Mouse (Mus musculus) embryonic facial prominence, embryonic 12.5 days (tissue): ENCODE results near the gene C130050O18Rik. TPM values are rescaled to one million over a fixed set of nuclear protein-coding genes. Genes with fewer than 3 reads are reported as not detected.

Experiments used
- ATAC-seq: fragments of 200-750 bp; cut with Nextera tagmentation; 2 replicates; pipeline ENCODE4 v1.8.0; 2017; ENCODE audit not compliant: insufficient number of reproducible peaks, insufficient read depth, low FRiP score, low TSS enrichment
- H3K27ac ChIP-seq: fragments of 300-500 bp; sonication (generic); 2 replicates; pipeline ENCODE4 v1.5.1; 2016; ENCODE audit warnings: mild to moderate bottlenecking
- H3K27me3 ChIP-seq: fragments of 300-500 bp; sonication (generic); 2 replicates; pipeline ENCODE4 v1.6.1; 2016; ENCODE audit warnings: mild to moderate bottlenecking, moderate library complexity
- H3K36me3 ChIP-seq: fragments of 300-500 bp; sonication (generic); 2 replicates; pipeline ENCODE4 v1.6.1; 2016; ENCODE audit warnings: mild to moderate bottlenecking
- H3K4me1 ChIP-seq: fragments of 300-500 bp; sonication (generic); 2 replicates; pipeline ENCODE4 v1.6.1; 2016
- H3K4me2 ChIP-seq: fragments of 300-500 bp; sonication (generic); replicated peaks from 2 replicates; pipeline ENCODE4 v1.6.1; 2016; ENCODE audit warnings: mild to moderate bottlenecking, moderate library complexity
- H3K4me3 ChIP-seq: fragments of 300-500 bp; sonication (generic); 2 replicates; pipeline ENCODE4 v1.5.1; 2016; ENCODE audit warnings: mild to moderate bottlenecking
- H3K9ac ChIP-seq: fragments of 300-500 bp; sonication (generic); 2 replicates; pipeline ENCODE4 v1.6.1; 2016; ENCODE audit warnings: mild to moderate bottlenecking, moderate library complexity
- H3K9me3 ChIP-seq: fragments of 300-500 bp; sonication (generic); 2 replicates; pipeline ENCODE4 v1.6.1; 2016; ENCODE audit warnings: mild to moderate bottlenecking, moderate library complexity
- WGBS: fragments of 180-500 bp; shearing (Covaris S2); methylation state at CpG from one replicate; pipeline ENCODE4 v1.1.7; 2016; 5-methylcytosine and 5-hydroxymethylcytosine counted together
- polyA plus RNA-seq: library from polyadenylated mRNA; unstranded; fragments of >200 nt; fragmentation: Nextera tagmentation; extraction: Ambion mirVana; gene quantifications from 2 replicates; pipeline ENCODE4 v1.2.1, GENCODE M21; 2016

Gene C130050O18Rik
- polyA plus RNA-seq, 1 experiment from 2014 or later, result 0.77 TPM

GRCm38 (mm10) chr5:139405478-139405877 is 398 bp downstream of the C130050O18Rik start:
- H3K9ac ChIP-seq, result no peak overlapping the region

GRCm38 (mm10) chr5:139405953-139406352 is 873 bp downstream of the C130050O18Rik start:
- H3K27ac ChIP-seq, result no peak overlapping the region
- ATAC-seq, result no peak
- no peak overlapping the region for H3K4me3 ChIP-seq
- 65% methylated on average over 3 of the region's 3 CpGs for WGBS
- no peak overlapping the region for H3K9ac ChIP-seq
- H3K9me3 ChIP-seq, result no peaks in the 10 kb centered on the region
- H3K4me2 ChIP-seq, result no peak overlapping the region
- peaks cover 25% of the 10 kb centered on the region; the same call in 1 of the 2 replicates for H3K4me1 ChIP-seq
- H3K27me3 ChIP-seq, result no peaks in the 10 kb centered on the region
- H3K36me3 ChIP-seq, result no peaks in the 10 kb centered on the region

More at GRCm38 (mm10) chr5:139405478-139405877, 398 bp downstream of the C130050O18Rik start:
- H3K36me3 ChIP-seq, result no peaks in the 10 kb centered on the region
- H3K4me3 ChIP-seq, result no peak overlapping the region
- no peaks in the 10 kb centered on the region for H3K9me3 ChIP-seq
- H3K4me2 ChIP-seq, result no peak overlapping the region
- H3K4me1 ChIP-seq, result peaks cover 25% of the 10 kb centered on the region; the same call in 1 of the 2 replicates
- 67% methylated on average over 7 of the region's 7 CpGs for WGBS
- no peak for ATAC-seq
- H3K27me3 ChIP-seq, result no peaks in the 10 kb centered on the region
- H3K27ac ChIP-seq, result no peak overlapping the region

DNA sequence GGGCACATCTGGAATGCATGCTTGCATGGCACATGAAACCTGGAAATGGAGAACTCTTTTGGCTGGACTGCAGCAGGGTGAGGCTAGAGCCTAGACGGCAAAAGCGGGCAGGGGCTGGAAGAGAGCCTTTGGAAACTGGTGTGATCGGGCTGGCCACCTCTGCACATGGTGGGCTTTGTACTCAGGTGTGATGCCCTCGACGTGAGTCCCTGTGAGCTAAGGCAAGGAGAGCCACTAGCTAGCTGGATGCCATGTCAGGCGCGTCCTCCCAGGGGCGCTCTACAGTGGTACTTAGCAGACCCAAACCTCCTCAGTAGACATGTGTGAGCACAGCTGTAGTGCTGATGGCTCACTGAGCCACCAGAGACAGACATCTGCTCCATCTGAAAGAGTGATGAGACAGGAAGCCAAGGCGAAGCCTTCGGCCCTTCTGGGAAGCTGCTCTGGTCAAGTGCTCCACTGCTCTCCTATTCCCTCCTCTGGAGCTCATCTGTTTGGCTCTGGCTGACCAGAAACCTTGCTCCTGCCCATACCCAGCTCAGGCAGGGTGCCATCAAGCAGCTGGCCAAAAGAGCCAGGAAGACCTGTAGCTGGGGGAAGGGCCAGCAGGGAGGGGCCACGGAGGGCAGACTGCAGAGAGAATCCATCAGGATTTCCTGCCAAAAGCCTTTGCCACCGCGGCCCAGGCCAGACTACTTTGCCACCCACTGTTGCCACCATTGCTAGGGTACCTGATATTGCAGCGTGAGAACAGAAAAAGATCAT is 2.2 kb downstream of the C130050O18Rik start:
- Histone ChIP-seq H3K27me3 (no peaks in the 10 kb centered on the region), H3K4me2 (no peak overlapping the region), H3K36me3 (no peaks in the 10 kb centered on the region), H3K4me3 (no peak overlapping the region), H3K9ac (no peak overlapping the region), H3K4me1 (peaks cover 25% of the 10 kb centered on the region; the same call in 1 of the 2 replicates), H3K27ac (peak overlapping the region; percentile 2; the same call in 1 of the 2 replicates), H3K9me3 (no peaks in the 10 kb centered on the region)
- ATAC-seq, result no peak
- 82% methylated on average over 14 of the region's 14 CpGs for WGBS

- H3K27me3 ChIP-seq, result no peaks in the 10 kb centered on the region
- peaks cover 25% of the 10 kb centered on the region; the same call in 1 of the 2 replicates for H3K4me1 ChIP-seq
- no peaks in the 10 kb centered on the region for H3K9me3 ChIP-seq
- no peak overlapping the region for H3K4me2 ChIP-seq
- H3K27ac ChIP-seq, result no peak overlapping the region
- no peaks in the 10 kb centered on the region for H3K36me3 ChIP-seq
- ATAC-seq, result no peak
- H3K9ac ChIP-seq, result no peak overlapping the region
- 82% methylated on average over 7 of the region's 7 CpGs for WGBS
- H3K4me3 ChIP-seq, result no peak overlapping the region
Observed at GRCm38 (mm10) chr5:139408511-139408910, 3.4 kb downstream of the C130050O18Rik start.

GRCm38 (mm10) chr5:139409412-139409811 is 4.3 kb downstream of the C130050O18Rik start:
- H3K9ac ChIP-seq, result no peak overlapping the region

DNA sequence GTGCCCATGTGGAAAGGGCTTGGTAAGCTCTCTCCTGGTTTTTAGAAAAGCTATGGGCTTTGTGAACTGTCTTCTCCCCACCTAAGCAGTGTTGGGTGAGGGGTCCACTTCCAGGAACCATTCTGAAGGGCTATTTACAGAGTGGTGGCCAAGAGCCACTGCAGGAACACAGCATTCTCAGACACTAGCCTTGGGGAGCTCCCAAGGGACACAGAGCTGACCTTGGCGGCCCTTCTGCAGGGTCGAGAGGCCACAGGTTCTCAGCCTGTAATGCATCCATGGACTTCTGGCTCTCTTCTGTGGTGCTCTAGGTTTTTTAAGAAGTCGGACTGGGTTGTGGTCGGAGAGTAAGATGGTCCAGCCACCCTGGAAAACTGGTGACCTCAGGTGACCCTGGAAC is 5.0 kb downstream of the C130050O18Rik start:
- Histone ChIP-seq H3K36me3 (no peaks in the 10 kb centered on the region), H3K9ac (no peak overlapping the region), H3K27me3 (no peaks in the 10 kb centered on the region), H3K4me3 (no peak overlapping the region), H3K4me1 (peaks cover 23% of the 10 kb centered on the region; the same call in 1 of the 2 replicates), H3K4me2 (no peak overlapping the region), H3K9me3 (no peaks in the 10 kb centered on the region), H3K27ac (no peak overlapping the region)
- 66% methylated on average over 4 of the region's 4 CpGs for WGBS
- ATAC-seq, result no peak

More at GRCm38 (mm10) chr5:139409412-139409811, 4.3 kb downstream of the C130050O18Rik start:
- peaks cover 25% of the 10 kb centered on the region; the same call in 1 of the 2 replicates for H3K4me1 ChIP-seq
- no peaks in the 10 kb centered on the region for H3K36me3 ChIP-seq
- no peaks in the 10 kb centered on the region for H3K9me3 ChIP-seq
- H3K4me2 ChIP-seq, result no peak overlapping the region
- no peaks in the 10 kb centered on the region for H3K27me3 ChIP-seq
- no peak overlapping the region for H3K27ac ChIP-seq
- ATAC-seq, result no peak
- 84% methylated on average over 12 of the region's 12 CpGs for WGBS
- H3K4me3 ChIP-seq, result no peak overlapping the region

- Histone ChIP-seq H3K4me2 (no peak overlapping the region), H3K9me3 (no peaks in the 10 kb centered on the region), H3K36me3 (no peaks in the 10 kb centered on the region), H3K4me3 (no peak overlapping the region), H3K27me3 (no peaks in the 10 kb centered on the region), H3K4me1 (peaks cover 12% of the 10 kb centered on the region; the same call in 1 of the 2 replicates), H3K27ac (no peak overlapping the region), H3K9ac (no peak overlapping the region)
- WGBS, result 95% methylated on average over 6 of the region's 6 CpGs
- ATAC-seq, result no peak
Observed at GRCm38 (mm10) chr5:139411117-139411516, 6.0 kb downstream of the C130050O18Rik start.

- H3K27ac ChIP-seq, result no peak overlapping the region
- WGBS, result 79% methylated on average over 15 of the region's 15 CpGs
- H3K36me3 ChIP-seq, result no peaks in the 10 kb centered on the region
- peaks cover 11% of the 10 kb centered on the region; the same call in 1 of the 2 replicates for H3K4me1 ChIP-seq
- no peak overlapping the region for H3K9ac ChIP-seq
- ATAC-seq, result no peak
- H3K27me3 ChIP-seq, result no peaks in the 10 kb centered on the region
- H3K4me3 ChIP-seq, result no peak overlapping the region
- H3K4me2 ChIP-seq, result no peak overlapping the region
- H3K9me3 ChIP-seq, result no peaks in the 10 kb centered on the region
Observed at GRCm38 (mm10) chr5:139411665-139412314, 6.7 kb downstream of the C130050O18Rik start.

- no peaks in the 10 kb centered on the region for H3K9me3 ChIP-seq
- H3K36me3 ChIP-seq, result no peaks in the 10 kb centered on the region
- no peaks in the 10 kb centered on the region for H3K27me3 ChIP-seq
- H3K4me1 ChIP-seq, result no peaks in the 10 kb centered on the region
- H3K27ac ChIP-seq, result no peak overlapping the region
- ATAC-seq, result no peak
- H3K9ac ChIP-seq, result no peak overlapping the region
- 84% methylated on average over 4 of the region's 4 CpGs for WGBS
- H3K4me2 ChIP-seq, result no peak overlapping the region
- H3K4me3 ChIP-seq, result no peak overlapping the region
Observed at GRCm38 (mm10) chr5:139413545-139413944, 8.5 kb downstream of the C130050O18Rik start.

- H3K9me3 ChIP-seq, result no peaks in the 10 kb centered on the region
- no peaks in the 10 kb centered on the region for H3K36me3 ChIP-seq
- no peak overlapping the region for H3K27ac ChIP-seq
- no peak overlapping the region for H3K4me2 ChIP-seq
- WGBS, result 91% methylated on average over 5 of the region's 5 CpGs
- H3K4me3 ChIP-seq, result no peak overlapping the region
- no peak overlapping the region for H3K9ac ChIP-seq
- 0 out of 2 replicates have a peak, but pooled peaks cover 9% of the 10 kb centered on the region for H3K4me1 ChIP-seq
- no peak for ATAC-seq
- no peaks in the 10 kb centered on the region for H3K27me3 ChIP-seq
Observed at GRCm38 (mm10) chr5:139415001-139415400, 9.9 kb downstream of the C130050O18Rik start.

DNA sequence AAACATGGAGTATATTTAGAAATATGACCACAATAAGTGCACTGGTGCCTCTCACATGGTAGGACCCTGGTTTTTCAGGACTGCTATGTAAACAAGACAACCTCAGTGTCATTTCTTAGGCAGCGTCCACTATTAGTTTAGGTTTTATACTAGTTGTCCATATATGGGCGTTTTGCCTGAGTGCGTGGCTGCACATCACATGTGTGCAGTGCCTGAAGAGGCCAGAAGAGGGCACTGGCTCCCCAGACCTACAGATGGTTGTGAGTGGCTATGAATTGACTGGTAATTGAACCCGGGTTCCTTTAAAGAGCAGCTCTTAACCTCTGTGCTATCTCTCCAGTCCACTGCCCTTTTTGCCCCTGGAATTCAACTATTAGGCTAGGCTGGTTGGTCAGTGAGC is 11.9 kb downstream of the C130050O18Rik start:
- H3K4me1 ChIP-seq, result 0 out of 2 replicates have a peak, but pooled peaks cover 9% of the 10 kb centered on the region
- ATAC-seq, result no peak
- no peaks in the 10 kb centered on the region for H3K36me3 ChIP-seq
- no peaks in the 10 kb centered on the region for H3K9me3 ChIP-seq
- H3K4me3 ChIP-seq, result no peak overlapping the region
- 89% methylated on average over 4 of the region's 4 CpGs for WGBS
- no peak overlapping the region for H3K27ac ChIP-seq
- no peaks in the 10 kb centered on the region for H3K27me3 ChIP-seq
- no peak overlapping the region for H3K4me2 ChIP-seq
- H3K9ac ChIP-seq, result no peak overlapping the region

- 88% methylated on average over 3 of the region's 3 CpGs for WGBS
- Histone ChIP-seq H3K4me2 (no peak overlapping the region), H3K4me1 (0 out of 2 replicates have a peak, but pooled peaks cover 9% of the 10 kb centered on the region), H3K27me3 (no peaks in the 10 kb centered on the region), H3K4me3 (no peak overlapping the region), H3K9me3 (no peaks in the 10 kb centered on the region), H3K27ac (no peak overlapping the region), H3K36me3 (no peaks in the 10 kb centered on the region), H3K9ac (no peak overlapping the region)
- no peak for ATAC-seq
Observed at GRCm38 (mm10) chr5:139417480-139417879, 12.4 kb downstream of the C130050O18Rik start.
